Mouse (Mus musculus): ENCODE results near the gene Ddx5. TPM values are rescaled to one million over a fixed set of nuclear protein-coding genes. Genes with fewer than 3 reads are reported as not detected.
"Not testable (repeated sequence)": the region's sequence is repeated elsewhere in the genome, so short reads cannot be mapped to it uniquely, and the experiment has no call there.

Gene Ddx5
- polyA plus RNA-seq, 1 experiment from 2014 or later: 429 TPM

DNA sequence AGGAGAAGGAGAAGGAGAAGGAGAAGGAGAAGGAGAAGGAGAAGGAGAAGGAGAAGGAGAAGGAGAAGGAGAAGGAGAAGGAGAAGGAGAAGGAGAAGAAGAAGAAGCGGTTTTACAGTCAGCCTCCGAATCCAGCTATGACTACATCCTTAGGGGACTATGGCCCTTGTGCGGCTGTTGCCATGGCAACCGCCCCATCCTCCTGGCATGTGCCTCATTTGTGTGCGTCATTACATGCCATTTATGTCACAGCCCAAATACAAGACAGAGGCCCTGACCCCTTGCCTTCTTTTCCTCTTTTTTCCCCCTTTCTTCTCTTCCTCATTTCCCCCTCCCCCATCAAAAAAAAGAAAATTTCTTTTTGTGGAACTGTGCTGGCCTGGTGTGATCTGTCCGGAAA, 47.8 kb downstream of the Ddx5 start:
- no peak overlapping the region for H3K9ac ChIP-seq
- no peaks in the 10 kb centered on the region for H3K4me1 ChIP-seq (ENCODE audit: insufficient read depth)
- 58% methylated on average over 6 of the region's 6 CpGs for WGBS
- no peak overlapping the region for H3K4me2 ChIP-seq
- no peaks in the 10 kb centered on the region for H3K27me3 ChIP-seq (ENCODE audit: insufficient read depth, low read length)
- H3K36me3 ChIP-seq (ENCODE audit: insufficient read depth): no peaks in the 10 kb centered on the region
- H3K27ac ChIP-seq (ENCODE audit: low read depth): no peak overlapping the region
- DNase-seq (peak; percentile 43), ATAC-seq (ENCODE audit: insufficient read depth) (no peak)
- no peaks in the 10 kb centered on the region for H3K9me3 ChIP-seq (ENCODE audit: low read depth, low read length)
- no peak for TF ChIP-seq CTCF (IDR thresholded peaks at IDR 0.05; ENCODE audit: low read depth)
- no peak overlapping the region for H3K4me3 ChIP-seq (ENCODE audit: low read depth, low read length)

DNA sequence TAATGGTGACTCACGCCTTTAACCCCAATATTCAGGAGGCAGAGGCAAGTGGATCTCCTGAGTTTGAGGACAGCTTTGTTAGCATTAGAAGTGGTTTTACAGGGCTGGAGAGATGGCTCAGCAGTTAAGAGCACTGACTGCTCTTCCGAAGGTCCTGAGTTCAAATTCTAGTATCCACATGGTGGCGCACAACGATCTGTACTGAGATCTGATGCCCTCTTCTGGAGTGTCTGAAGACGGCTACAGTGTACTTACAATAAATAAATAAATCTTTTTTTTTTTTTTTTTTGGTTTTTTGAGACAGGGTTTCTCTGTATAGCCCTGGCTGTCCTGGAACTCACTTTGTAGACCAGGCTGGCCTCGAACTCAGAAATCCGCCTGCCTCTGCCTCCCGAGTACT, 48.3 kb downstream of the Ddx5 start:
- H3K9ac ChIP-seq; H3K36me3 ChIP-seq (ENCODE audit: insufficient read depth); H3K27ac ChIP-seq (ENCODE audit: low read depth); H3K4me3 ChIP-seq (ENCODE audit: low read depth, low read length); ATAC-seq (ENCODE audit: insufficient read depth); H3K4me2 ChIP-seq; H3K9me3 ChIP-seq (ENCODE audit: low read depth, low read length); H3K4me1 ChIP-seq (ENCODE audit: insufficient read depth); DNase-seq; H3K27me3 ChIP-seq (ENCODE audit: insufficient read depth, low read length): not testable (repeated sequence)
- WGBS: 83% methylated on average over 5 of the region's 8 CpGs
- TF ChIP-seq CTCF (IDR thresholded peaks at IDR 0.05; ENCODE audit: low read depth): 0 out of 2 replicates have a peak, but pooled peaks have one; percentile 2

DNA sequence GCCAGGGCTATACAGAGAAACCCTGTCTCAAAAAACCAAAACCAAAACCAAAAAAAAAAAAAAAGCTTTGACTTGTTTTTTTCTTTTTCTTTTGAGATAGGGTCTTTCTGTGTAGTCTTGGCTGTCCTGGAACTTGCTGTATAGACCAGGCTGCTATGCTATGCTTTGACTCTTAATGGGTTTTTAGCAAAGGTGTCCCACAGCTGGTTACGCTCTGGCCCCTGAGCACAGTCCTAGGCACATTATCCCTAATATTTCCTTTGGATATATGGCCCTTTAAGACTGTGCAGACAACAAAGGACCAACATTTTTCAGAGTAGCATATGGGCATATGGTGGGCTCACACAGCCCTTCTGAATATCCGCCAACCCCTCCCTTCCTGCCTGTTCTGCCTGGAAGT, 49.9 kb downstream of the Ddx5 start:
- WGBS: 90% methylated on average over 2 of the region's 2 CpGs
- H3K4me3 ChIP-seq (ENCODE audit: low read depth, low read length): no peak overlapping the region
- ATAC-seq (ENCODE audit: insufficient read depth): no peak

DNA sequence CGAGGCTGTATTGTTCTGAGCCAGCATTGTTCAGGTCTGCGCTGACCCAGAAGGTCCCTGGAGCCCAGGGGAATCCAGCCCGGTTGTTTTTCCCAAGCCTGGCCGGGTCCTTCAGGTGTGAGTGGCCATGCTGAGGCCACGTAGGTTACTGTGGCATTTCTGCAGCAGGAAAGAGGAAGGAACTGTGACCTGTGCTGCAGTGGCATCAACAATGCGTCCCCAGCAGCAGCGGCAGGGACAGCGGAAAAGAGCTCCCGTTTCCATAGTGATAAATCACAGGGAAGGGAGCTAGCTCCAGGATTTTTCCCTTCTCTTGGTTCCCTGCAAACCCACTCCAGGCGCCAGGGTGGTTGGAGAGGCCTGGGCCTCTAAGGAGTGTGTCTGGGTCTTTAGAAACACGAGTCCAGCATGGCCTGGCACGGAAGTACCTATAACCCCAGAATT, 51.8 kb downstream of the Ddx5 start:
- no peak for TF ChIP-seq CTCF (IDR thresholded peaks at IDR 0.05; ENCODE audit: low read depth)
- peak; percentile 52 for ATAC-seq (ENCODE audit: insufficient read depth)

More for the DNA sequence above, 49.9 kb downstream of the Ddx5 start:
- DNase-seq: no peak
- no peaks in the 10 kb centered on the region for H3K9me3 ChIP-seq (ENCODE audit: low read depth, low read length)
- no peaks in the 10 kb centered on the region for H3K36me3 ChIP-seq (ENCODE audit: insufficient read depth)
- H3K4me2 ChIP-seq: no peak overlapping the region
- H3K27ac ChIP-seq (ENCODE audit: low read depth): no peak overlapping the region
- no peaks in the 10 kb centered on the region for H3K4me1 ChIP-seq (ENCODE audit: insufficient read depth)
- no peak for TF ChIP-seq CTCF (IDR thresholded peaks at IDR 0.05; ENCODE audit: low read depth)
- no peak overlapping the region for H3K9ac ChIP-seq
- no peaks in the 10 kb centered on the region for H3K27me3 ChIP-seq (ENCODE audit: insufficient read depth, low read length)

DNA sequence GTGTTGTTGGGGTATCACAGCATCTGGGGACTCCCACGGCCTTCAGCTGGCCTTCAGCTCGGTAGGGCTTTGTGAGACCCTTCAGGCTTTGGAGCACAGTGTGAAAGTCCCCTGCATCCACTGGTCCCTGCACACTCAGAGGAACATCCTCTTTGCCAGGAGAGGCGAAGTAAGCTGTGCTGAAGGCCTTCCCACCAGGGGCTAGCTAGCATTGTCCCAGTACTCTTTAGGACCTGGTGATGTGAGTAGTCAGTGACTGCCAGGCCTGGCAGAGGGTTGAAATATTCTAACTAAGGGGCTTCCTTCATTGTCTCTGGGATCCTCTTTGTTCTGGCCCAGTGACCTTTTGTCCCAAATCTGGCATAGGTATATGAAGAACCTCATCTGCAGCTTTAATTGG, 52.4 kb downstream of the Ddx5 start:
- Histone ChIP-seq H3K4me2 (no peak overlapping the region), H3K4me3 (ENCODE audit: low read depth, low read length) (no peak overlapping the region), H3K27me3 (ENCODE audit: insufficient read depth, low read length) (no peaks in the 10 kb centered on the region), H3K36me3 (ENCODE audit: insufficient read depth) (no peaks in the 10 kb centered on the region), H3K4me1 (ENCODE audit: insufficient read depth) (no peaks in the 10 kb centered on the region), H3K27ac (ENCODE audit: low read depth) (peak overlapping the region; percentile 46; the same call in 1 of the 2 replicates), H3K9me3 (ENCODE audit: low read depth, low read length) (no peaks in the 10 kb centered on the region), H3K9ac (no peak overlapping the region)
- DNase-seq (no peak), ATAC-seq (ENCODE audit: insufficient read depth) (no peak)
- TF ChIP-seq CTCF (IDR thresholded peaks at IDR 0.05; ENCODE audit: low read depth): no peak
- 72% methylated on average over 3 of the region's 3 CpGs for WGBS

More for the DNA sequence above, 51.8 kb downstream of the Ddx5 start:
- H3K4me1 ChIP-seq (ENCODE audit: insufficient read depth): no peaks in the 10 kb centered on the region
- 0 out of 2 replicates have a peak overlapping the region, but pooled peaks have one; percentile 20 for H3K9ac ChIP-seq
- 25% methylated on average over 12 of the region's 12 CpGs for WGBS
- no peak overlapping the region for H3K4me3 ChIP-seq (ENCODE audit: low read depth, low read length)
- H3K36me3 ChIP-seq (ENCODE audit: insufficient read depth): no peaks in the 10 kb centered on the region
- H3K9me3 ChIP-seq (ENCODE audit: low read depth, low read length): no peaks in the 10 kb centered on the region
- no peaks in the 10 kb centered on the region for H3K27me3 ChIP-seq (ENCODE audit: insufficient read depth, low read length)
- H3K4me2 ChIP-seq: no peak overlapping the region
- peak overlapping the region; percentile 46; the same call in 1 of the 2 replicates for H3K27ac ChIP-seq (ENCODE audit: low read depth)
- DNase-seq: peak; percentile 60

DNA sequence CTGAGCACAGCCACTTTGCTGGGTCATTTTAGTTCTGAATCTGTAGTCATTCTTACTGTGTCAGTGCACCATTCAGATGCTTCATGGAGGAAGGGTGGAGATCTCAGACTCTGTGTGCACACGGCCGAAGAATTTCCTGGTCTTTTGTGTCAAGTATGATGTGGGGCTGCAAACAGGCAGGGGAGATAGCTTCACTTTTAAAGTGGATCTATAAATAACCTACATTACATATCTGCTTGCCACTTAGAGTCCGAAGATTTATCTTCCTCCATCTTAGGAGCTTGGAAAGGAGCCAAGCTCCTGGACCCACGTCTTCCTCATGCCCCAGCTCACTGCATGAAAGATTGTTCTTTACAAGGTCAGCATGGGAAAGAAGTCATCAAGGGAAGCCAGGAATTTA, 58.3 kb downstream of the Ddx5 start:
- DNase-seq: peak; percentile 72
- H3K4me1 ChIP-seq (ENCODE audit: insufficient read depth): no peaks in the 10 kb centered on the region
- H3K27me3 ChIP-seq (ENCODE audit: insufficient read depth, low read length): no peaks in the 10 kb centered on the region
- WGBS: 17% methylated on average over 4 of the region's 4 CpGs
- H3K9me3 ChIP-seq (ENCODE audit: low read depth, low read length): no peaks in the 10 kb centered on the region
- no peaks in the 10 kb centered on the region for H3K36me3 ChIP-seq (ENCODE audit: insufficient read depth)
- TF ChIP-seq CTCF (IDR thresholded peaks at IDR 0.05; ENCODE audit: low read depth): no peak
- H3K4me2 ChIP-seq: no peak overlapping the region
- ATAC-seq (ENCODE audit: insufficient read depth): peak; percentile 41; the same call in 1 of the 2 replicates
- H3K27ac ChIP-seq (ENCODE audit: low read depth): peak overlapping the region; percentile 59; the same call in 1 of the 2 replicates
- H3K4me3 ChIP-seq (ENCODE audit: low read depth, low read length): no peak overlapping the region
- H3K9ac ChIP-seq: no peak overlapping the region

Small RNAs within 50 kb of the gene (microRNA-seq; reads per million reads assigned to microRNA genes)
- gene Gm25994 (ENCODE audit: borderline number of aligned reads) (not detected), gene Mir3064 (ENCODE audit: borderline number of aligned reads) (6.2 reads per million, percentile 19 among the genes with 10 or more reads in this experiment)

Other genes starting within 250 kb of the Ddx5 start
- gene Tex2, start 175.8 kb downstream of the Ddx5 start, polyA plus RNA-seq (2014; fragmentation: Nextera tagmentation; extraction: Ambion mirVana): 10.9 and 11.3 TPM in 2 replicates
- 89.5 and 95.9 TPM in 2 replicates for gene Pecam1, start 38.6 kb downstream of the Ddx5 start, polyA plus RNA-seq (2014; fragmentation: Nextera tagmentation; extraction: Ambion mirVana)
- gene Milr1, start 38.0 kb downstream of the Ddx5 start, polyA plus RNA-seq (2014; fragmentation: Nextera tagmentation; extraction: Ambion mirVana): 1.6 and 1.7 TPM in 2 replicates
- gene Polg2, start 9.6 kb downstream of the Ddx5 start, polyA plus RNA-seq (2014; fragmentation: Nextera tagmentation; extraction: Ambion mirVana): 8.6 and 9.9 TPM in 2 replicates
- 17.1 and 18.8 TPM in 2 replicates for gene Cep95, start 67 bp upstream of the Ddx5 start, polyA plus RNA-seq (2014; fragmentation: Nextera tagmentation; extraction: Ambion mirVana)
- gene Smurf2, start 131.5 kb upstream of the Ddx5 start, polyA plus RNA-seq (2014; fragmentation: Nextera tagmentation; extraction: Ambion mirVana): 21.5 and 23.3 TPM in 2 replicates
- 563 and 575 TPM in 2 replicates for gene Kpna2, start 210.4 kb upstream of the Ddx5 start, polyA plus RNA-seq (2014; fragmentation: Nextera tagmentation; extraction: Ambion mirVana)
- 5.1 and 7.3 TPM in 2 replicates for gene 1810010H24Rik, start 236.5 kb upstream of the Ddx5 start, polyA plus RNA-seq (2014; fragmentation: Nextera tagmentation; extraction: Ambion mirVana)

All from lung, embryonic 14.5 days (tissue).